Mouse (Mus musculus) liver, adult 2 months (tissue): ENCODE measurements around the gene Prl2c5.
"Not testable (repeated sequence)": the region's sequence is repeated elsewhere in the genome, so short reads cannot be mapped to it uniquely, and the experiment has no call there.

Experiments used
- CTCF ChIP-seq: fragments of 200-500 bp; IDR thresholded peaks from 2 replicates; pipeline ENCODE4 v1.5.1; 2011; ENCODE audit warnings: low read depth, low read length, control low read depth
- POLR2A ChIP-seq: fragments of 200-500 bp; IDR thresholded peaks from 2 replicates; pipeline ENCODE4 v1.6.1; 2011; ENCODE audit warnings: low read length, control low read depth; ENCODE audit not compliant: insufficient read depth; ENCODE audit errors: extremely low read depth

GRCm38 (mm10) chr13:13162777-13163485 is 19.6 kb upstream of the Prl2c5 start:
- not testable (repeated sequence) for TF ChIP-seq CTCF, POLR2A
